Mouse (Mus musculus): Measurements from ENCODE around the gene Kif24.
A peak's percentile ranks its signal among the peaks of the same experiment; 100 is the strongest.

Gene Kif24

DNA sequence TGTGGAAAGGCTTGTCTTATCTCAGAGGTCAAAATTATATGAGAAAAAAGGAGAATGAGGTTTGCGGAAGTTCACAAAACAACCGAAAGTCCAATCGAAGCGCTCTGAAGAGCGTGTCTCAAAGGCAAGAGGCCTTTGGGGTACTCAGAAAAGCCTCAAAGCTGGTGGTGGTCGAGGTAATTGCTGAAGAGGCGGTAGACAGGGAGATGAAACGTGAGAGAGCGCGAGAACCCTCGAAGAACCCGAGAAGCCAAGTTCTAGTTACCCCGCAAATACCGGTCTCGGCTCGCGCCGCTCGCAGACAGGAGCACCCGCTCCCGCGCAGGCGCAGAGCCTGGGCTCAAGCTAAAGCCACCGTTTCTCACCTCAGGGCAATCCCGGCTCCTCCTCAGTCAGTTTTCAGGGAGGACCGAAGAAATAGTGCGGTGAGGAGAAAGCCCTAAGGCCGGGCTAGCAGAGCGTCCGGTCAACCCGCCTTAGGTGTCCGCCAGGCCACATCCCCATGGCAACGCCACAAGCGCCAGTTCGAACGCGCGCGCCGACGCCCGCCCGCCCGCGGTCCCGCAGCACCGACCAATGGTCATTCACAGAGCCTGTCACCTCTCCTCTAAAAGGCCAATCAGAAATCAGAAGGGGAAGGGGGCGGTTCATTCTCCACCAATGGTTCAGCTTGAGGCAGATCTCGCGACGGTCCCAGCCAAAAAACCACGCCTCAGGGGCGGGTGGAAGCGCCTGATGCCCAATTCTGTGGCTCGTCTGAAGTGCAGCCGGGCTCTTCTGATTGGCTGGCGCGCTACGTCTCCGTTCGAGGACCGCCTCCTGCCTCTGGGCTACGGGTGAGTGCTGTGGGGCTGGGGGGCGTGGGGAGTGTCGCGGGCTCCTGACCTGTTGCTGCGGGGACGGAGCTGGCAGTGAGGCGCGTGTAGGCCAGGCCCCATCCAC, at the start of gene Kif24, which contains the start of gene Nudt2:
Kif24 (minus strand) TSS at position 543 of the 942 bp plus-strand sequence.
Nudt2 (plus strand) TSS at position 807 of the 942 bp plus-strand sequence.
- DNase-seq, result peak; percentile 99

DNA sequence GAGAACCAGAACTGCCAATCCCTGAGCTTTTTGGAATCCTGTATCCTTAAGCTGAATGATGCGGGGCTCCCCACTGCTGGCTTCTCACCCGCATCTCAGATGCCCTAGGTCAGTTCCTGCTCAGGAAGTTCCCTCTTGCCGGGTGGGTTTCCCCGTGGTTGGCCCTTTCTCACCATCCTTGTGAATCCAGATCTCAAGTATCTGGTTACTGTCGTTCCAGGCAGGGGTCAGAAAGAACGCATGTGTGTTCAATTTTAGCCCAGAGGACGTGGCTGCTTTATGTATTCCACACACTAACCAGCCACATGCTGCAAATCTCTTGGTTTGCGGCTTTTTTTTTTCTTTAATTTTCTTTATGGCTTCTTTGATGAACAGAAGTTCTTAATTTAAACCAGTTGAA, 49.0 kb upstream of the Kif24 start:
- DNase-seq, result no peak

DNA sequence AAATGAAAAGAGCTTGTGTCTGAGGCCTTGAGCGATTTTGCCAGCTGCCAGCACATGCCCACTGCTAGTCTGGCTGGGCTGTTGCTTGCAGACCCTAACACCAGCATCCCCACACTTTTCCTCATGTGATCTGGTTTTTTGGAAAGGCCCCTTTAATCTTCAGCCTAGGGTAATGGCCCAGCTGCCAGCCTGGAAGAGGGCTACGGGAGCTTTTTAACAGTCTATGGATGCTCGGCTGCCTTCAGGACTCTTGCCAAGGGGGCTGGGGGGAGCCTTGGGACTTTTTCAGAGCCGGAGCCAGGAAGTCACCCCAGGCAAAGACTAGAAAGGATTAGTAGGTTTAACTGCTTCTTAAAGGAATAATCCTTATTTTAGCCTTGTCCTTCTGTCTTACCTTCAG, 48.6 kb upstream of the Kif24 start:
- DNase-seq, result no peak

DNA sequence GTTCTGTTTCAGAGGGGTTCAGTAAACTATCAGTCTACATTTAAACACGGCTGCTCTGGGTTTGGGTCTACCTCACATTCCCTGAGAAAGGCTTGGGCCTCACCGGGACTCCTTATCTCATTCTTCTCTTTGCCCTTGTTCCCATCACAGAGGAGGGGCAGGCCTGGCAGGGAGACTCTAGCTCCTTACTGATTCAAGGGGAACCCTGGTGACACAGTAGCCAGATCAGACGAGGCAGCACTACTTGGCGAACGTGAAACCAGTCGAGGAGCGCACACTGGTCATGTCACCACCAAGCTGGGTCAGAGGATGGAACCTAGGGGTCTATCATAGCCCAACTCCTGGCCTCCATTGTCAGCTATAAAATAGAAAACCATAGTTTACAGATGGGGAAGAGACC, 43.3 kb upstream of the Kif24 start:
- no peak for DNase-seq

DNA sequence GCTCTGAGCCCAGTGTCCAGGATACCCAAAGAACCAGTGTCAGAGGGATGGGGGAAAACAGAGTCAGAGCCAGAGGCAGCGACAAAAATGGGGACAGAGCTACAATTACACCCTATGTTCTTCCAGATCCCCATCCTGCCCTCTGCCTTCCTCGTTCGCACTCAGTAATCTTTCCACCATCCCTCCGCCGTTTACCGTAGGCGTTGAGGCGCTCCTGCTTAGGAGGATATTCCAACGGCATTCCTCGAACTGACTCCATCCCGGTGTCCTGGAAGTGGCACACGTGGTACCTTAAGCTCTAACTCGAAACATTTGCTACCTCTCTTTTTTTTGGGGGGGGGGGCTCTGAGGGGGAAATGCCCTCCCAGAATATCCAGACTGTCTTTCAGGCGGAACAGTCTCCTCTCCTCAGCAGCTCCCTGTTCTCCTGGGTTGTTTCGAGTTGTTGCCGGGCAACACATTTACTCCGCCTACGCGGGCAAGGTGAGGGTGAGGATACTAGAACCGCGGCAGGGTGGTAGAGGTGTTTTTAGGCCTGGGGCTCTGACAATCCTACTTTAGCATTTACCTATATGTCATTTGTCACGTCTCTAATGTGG, 42.7 kb upstream of the Kif24 start:
- no peak for DNase-seq

DNA sequence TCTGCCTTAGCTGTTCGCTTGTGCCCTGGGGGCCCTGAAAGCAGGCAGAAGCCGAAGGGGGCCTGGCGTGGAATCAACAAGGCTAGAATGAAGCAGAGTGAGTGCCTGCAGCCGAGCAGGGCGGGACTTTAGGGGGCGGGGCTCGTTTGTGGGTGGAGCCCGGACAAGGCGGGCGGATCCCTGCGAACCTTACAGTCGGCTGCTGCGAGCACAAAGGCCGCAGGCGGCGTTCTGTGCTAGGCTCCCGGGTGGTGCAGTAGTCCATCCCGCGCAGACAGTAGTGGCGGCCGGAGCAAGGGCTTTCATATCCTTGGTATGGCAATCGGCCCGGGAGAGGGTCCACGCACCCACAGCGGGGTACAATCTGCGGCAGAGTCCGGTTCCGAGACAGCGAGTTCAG, 42.2 kb upstream of the Kif24 start:
- DNase-seq, result peak; percentile 87

DNA sequence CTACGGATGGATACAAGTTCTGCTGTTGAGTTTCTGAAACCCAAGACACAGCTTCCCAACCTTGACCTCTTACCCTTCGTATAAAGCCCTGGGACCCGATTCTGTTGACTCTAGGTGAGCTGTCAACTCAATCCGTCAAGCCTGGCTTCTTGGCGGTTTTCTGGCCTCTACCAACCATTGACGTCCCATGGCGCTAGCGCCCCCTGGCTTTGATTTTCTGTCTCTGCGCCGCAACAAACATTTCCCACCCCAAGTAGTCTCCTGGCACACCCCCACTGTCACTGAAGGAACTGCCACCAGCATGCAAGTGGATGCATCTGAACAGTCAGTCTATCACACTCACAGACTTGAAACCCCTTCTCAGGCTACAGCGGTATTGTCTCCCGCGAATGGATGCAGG, 41.5 kb upstream of the Kif24 start:
- DNase-seq, result peak; percentile 73

DNA sequence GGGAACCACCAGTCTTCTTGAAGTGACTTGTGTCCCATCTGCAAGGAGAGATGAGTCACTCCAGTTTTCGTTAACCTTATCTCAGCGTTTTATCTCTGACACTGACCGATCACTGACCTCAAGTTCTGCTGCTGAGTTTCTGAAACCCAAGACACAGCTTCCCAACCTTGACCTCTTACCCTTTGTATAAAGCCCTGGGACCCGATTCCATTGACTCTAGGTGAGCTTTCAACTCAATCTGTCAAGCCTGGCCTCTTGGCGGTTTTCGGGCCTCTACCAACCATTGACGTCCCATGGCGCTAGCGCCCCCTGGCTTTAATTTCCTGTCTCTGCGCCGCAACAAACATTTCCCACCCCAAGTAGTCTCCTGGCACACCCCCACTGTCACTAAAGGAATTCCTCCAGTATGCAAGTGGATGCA, 40.5 kb upstream of the Kif24 start:
- peak; percentile 49 for DNase-seq

DNA sequence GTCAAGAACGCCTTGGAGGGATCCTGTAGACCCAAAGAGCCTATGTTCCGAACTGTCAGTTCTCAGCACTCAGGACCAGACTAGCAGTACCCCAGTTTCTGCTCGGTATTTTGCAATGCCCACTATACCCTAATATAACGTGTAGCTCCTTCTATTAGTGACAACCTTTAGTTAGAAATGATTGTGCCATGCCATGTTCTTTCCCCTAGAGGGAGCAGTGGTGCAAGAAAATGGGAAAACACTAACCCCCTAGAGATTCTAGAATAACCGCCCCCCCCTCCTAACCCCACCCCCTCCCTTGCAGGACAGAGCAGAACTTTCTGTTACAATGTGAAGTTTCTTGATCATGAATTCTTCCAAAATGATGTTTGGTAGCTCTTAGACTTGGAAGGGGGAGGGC, 39.6 kb upstream of the Kif24 start:
- no peak for DNase-seq

DNA sequence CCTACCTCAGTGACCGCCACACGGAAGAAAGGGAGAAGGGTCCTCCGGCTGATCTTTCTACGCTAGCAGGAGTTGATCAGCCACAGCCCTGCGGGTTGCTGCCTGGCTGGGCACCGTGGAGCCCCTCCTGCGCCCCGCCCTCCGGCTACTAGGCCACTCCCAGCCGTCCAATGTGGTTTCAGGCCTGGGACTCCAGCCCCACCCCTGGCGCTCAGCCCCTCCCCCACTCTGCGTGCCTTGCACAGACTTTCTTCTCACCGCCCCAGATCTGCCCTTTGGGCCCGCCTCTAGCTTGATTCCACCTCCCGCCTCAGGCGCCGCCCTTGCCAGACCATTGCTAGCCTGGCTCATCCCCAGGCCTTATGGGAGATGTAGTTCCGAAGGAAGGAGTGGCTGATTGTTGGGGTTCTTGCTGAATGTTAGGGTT, 38.3 kb upstream of the Kif24 start, which contains the start of gene AI464131:
AI464131 (minus strand) TSS at position 91 of the 427 bp plus-strand sequence.
- DNase-seq, result peak; percentile 97

DNA sequence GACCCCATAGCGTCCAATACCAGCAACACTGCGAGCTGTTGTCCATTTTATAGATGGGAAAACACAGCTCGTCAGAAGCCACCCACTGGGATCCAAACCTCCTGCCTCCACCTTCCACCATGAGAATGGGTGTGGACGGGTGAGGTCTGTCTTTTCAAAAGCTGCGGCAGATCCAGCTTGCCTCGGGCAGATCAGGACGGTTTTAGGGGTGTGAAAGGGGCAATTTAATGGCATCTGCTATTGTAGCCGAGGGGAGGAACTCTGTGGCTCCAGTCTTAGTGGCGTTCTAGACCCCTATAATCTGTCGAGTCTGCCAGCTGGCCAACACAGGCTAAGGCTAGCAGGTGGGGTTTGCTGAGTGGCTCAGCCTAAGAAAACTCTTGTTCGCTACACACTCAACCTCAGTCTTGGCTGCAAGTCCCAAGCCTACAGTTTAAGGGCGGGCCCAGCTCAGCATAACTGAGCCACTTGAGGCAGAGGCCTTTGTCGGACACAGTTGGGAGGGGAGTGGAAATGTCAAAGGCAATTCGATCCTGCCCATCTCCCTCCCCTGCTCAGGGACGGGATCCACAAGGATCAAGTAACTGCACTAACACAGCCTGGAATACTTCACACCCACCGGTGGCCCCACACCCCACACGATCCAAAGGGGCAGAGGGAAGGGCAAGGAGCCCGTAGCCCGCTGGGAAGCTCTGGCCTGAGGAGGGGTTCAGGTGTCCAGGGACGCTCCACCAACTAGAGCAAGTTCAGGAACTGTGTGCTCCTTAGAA, 37.7 kb upstream of the Kif24 start:
- DNase-seq, result no peak

DNA sequence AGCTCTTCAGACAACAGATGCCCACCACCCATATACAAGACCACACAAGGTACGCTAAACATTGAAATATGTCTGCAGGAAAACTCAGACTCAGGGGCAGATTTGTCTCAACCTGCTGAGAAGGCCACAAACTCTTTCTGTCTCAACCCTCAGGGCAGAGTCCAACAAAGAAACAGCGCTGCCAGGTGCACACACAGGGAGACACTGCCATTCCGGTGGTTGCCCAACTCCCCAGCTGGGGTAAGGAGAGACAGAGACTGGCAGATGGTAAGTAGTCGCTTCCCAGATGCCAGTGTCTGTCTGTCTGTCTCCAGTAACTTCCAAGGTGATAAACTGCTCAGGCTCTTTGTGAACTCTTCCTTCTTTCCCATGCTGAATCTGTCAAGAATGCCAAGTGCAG, 36.1 kb upstream of the Kif24 start:
- DNase-seq, result no peak

DNA sequence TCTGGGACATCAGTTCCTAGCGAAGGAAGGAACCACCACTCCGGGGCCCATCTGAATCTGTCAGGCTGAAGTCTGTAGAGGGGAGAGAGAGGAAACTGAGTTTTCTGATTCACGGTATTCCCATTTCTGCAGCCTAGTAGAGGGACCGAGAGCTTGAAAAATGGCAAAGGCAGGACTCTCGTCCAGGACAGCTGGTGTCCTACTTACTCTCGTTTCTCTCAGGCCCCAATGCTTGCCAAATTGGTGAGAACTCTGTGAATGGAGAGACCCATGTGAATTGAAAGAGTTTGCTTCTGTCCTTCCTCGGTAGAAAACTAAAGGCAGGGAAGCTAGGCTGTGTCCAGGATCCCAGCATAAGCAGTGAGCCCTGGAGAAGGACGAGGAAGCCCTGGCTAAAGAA, 34.9 kb upstream of the Kif24 start:
- DNase-seq, result no peak

DNA sequence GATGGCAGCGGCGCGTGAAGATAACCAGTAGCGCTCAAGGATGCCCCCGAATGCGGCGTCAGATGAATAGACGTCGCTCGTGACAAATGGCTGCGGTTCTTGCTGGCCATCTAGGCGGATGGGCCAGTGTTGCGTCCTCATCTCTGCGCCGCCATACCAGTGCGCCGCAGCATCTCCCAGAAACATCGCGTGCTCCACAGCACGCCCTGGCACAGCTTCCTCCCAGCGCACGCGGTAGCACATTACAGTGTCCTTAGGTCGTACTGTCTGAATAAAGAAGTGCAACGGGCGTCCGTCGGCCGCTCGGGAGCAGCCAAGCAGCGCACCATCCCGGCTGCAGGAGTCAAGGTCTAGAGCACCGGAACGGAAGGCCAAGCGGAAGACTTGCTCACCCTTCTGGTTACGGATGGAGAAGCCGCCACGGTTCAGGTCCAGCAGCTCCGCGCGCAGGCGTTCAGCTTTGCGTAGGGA, 34.3 kb upstream of the Kif24 start:
- no peak for DNase-seq

DNA sequence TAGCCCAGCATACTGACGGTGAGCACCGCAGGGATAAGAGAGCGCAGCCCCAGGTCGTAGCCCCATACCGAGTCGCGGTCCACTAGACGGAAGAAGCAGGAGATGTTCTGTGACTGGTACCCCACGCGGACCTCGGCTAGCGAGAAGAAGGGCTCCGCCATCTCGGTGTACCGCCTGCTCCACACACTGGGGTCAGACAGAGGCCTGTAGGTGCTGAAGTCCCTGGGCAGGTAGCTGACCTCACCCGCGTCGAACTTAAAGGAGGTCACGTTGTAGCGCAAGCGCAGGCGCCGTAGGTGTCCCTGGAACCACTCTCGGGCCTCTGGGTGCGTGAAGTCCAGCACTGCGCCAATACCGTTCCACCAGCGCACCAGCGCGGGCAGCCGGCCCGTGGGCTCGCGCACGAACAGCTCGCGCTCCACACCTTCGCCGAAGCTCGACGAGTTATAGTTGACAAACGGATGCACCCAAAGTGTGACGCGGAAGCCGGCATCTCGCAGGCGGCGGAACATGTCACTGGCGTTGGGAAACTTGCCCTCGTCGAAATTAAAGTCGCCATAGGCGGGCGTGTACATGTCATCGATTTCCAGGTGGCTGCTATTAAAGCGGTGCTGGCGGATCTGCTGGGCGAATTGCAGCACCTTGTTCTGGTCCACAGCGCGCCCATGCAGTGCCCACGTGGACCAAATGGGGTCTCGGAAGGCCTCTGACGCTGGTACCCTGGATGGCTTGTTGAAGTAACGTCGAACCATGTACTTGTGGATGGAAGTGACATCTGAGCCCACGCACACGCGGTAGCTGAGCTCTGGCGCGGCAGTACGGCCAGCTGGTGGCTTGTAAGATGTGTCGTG, 33.5 kb upstream of the Kif24 start:
- DNase-seq, result no peak

DNA sequence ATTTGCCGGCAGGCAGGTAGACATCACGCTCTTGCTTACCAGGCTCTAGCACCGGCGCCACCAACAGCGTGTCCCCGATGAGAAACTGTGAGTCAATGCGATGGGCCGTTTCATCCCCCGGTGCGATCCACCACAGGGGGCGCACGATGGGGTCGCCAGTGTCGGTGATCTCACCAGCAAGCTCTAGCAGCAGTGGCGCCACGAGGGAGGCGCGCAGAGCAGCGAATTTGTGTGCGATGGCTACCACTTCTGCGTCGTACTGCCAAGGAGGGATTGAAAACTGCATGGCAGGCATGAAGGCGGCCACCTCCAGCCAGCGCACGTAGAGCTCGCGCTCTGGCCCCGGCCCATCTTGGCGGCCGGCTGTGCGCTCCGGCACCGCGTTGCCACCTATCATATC, 32.9 kb upstream of the Kif24 start:
- no peak for DNase-seq

DNA sequence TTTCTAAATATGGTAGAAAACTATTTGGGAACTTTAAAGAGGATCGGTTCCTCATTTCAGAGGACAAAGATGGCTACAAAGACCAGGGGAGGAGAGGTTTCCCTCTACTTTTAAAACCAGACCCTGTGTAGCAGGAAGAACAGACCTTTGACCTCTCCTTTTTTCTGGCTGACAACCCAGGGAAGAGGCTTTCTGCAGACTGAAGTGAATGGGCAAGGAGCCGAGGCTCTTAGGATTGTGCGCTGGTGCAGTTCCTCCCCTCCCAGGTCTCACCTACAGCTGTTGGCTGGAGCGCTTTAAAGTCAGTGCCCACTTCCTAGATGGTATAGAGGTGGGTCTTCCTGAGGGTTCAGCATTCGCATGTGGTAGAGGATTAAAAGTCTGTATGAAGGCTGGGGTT, 32.4 kb upstream of the Kif24 start:
- no peak for DNase-seq

DNA sequence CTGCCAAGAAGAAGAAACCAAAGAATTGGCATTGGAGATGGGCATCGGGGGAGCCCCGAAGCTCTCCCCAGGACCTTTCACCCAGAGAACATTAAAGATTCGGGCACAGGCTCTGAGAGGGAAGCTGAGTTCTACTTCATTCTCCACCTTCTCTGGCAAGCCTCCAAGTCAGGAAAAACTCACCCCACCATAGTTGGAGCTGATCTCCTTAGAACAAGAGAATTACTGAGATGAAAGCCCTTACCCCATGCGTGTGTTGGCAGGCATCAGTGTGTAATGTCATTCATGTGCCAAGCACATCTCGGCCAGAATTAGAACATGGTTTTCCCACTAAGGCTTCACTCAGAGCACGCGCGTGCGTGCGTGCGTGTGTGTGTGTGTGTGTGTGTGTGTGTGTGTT, 31.2 kb upstream of the Kif24 start:
- peak; percentile 36 for DNase-seq

DNA sequence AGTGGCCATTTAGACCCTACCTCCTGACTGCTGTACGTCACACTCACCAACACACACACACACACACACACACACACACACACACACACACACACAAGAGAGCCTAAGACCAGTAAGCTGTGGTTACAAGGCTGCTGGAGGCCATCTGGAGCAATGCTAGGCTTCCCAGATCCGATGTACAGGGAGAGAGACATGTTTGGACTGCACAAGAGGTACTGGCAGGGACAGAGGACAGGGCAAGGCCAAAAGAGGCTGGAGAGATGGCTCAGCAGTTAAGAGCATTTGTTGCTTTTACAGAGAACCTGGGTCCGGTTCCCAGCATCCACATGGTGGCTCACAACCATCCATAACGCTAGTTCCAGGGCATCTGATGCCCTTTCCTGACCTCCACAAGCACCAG, 30.4 kb upstream of the Kif24 start:
- DNase-seq, result no peak

DNA sequence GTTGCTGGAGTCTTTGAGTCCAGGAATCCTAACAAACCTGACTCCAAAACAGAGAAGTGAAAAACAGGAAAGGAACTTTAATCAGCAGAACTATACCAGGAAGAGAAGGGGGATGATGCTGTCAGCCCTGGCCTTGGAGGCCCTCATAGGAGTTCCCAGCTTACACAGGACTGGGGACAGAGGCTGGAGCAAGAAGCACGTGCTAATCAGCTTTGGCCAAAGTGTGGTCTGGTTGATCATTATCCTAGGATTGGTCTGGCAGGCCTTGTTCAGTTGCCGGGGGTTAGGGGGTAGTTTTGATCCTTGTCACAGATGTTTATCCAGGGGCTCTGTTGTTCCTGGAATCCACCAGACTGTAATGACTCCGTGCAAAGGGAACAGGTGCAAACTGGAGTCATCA, 29.7 kb upstream of the Kif24 start:
- no peak for DNase-seq

DNA sequence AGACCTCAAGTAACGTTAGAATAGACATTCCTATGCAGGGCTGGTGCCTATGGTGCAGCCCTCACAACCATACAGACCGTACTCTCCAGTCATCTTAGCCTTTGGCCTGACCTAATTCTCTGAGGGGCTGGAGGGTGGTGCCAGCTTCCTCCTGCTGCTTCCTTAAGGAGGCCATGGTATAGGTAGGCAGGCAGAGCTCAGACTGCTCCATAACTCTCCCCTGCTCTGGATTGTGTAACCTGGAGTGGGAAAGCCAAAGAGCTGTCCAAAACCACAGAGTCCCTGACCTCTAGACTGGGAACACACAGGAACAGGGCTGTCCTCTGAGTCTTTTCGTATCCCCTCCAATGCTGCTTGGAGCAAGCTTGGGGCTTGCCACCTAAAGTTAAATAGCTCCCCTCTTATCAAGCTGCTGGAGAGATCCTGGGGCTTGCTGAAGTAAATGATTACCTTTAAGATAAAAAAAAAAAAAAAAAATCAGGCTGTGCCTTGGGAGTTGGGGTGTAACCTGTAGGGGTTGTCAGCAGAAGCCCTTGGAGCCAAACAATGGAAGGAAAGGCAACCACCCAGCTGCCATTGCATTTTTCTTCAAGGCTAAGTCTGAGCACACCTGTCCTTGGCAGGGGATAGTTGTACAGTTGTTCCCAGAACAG, 28.9 kb upstream of the Kif24 start:
- no peak for DNase-seq

DNA sequence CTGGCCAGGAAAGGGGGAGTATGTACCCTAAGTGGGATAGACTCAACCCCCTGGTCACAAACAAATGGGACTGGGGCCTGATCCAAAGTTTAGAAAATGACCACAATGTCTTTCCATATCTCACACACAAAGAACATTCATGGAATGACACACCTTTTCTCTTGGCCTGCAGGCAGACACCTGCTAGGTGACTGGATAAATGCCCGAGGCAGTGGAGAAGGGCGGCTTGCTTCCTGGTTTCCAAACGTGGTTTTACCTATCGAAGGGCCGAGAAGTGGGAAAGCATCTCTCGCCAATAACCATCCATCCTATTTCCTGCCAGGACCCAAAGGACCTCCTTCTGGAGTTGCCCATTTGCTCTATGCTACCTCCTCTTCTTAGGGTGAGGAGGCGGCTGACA, 28.3 kb upstream of the Kif24 start:
- DNase-seq, result no peak
